Mouse (Mus musculus) kidney, postnatal 10 days (tissue): ENCODE measurements at regions not wholly inside any gene's neighbourhood (a gene's known extent, or its start where the extent isn't known, plus 50 kb on each side); places are given as distances from the start of the nearest gene placed in this dataset.
A peak's percentile ranks its signal among the peaks of the same experiment; 100 is the strongest.

Source experiments
- DNase-seq: peaks from one replicate; pipeline ENCODE4 v3.0.0; 2021; ENCODE audit warnings: mixed read lengths

GRCm38 (mm10) chr6:147755750-147756523 is 280.3 kb downstream of the Ccdc91 start:
- DNase-seq, result no peak

- DNase-seq, result no peak
These were observed 283.9 kb downstream of the Ccdc91 start for GRCm38 (mm10) chr6:147759485-147759884.

DNA sequence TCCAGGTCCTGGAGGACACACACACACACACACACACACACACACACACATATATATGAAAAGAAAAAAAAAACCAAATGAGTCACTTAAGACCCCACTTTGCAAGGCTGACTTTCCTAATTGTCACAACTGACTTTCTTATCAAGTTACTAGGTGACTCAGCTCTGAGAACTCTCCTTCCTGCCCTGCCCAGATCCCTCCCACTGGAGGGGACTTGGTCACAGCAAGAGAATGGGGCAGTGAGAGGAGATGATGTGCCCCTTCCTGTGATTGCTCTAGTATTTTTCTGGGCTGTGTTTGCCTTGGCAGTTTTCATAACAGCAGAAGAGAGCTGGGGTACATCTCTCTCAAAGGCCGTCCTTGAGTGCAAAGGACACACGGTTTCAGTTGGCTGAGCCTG is 284.5 kb downstream of the Ccdc91 start:
- DNase-seq, result no peak

DNA sequence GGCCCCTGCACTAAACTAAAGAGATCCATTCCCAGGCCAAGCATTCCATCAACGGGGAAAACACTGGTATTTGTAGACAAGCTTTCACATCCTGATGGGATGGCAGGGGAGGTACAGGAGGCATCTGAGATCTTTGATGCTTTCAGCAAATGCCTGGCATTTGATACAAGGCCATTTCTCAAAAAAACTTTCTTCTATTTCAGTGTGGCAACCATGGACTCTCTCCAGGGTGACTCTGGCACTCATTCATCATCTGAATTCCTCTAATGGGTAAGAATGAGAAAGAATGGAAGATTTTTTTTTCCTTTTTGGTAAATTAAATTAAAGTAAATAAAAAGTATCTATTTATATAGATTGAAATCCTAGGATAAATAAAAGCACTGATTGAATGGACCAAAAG is 281.8 kb upstream of the Far2 start:
- DNase-seq, result no peak

- no peak for DNase-seq
These were observed 277.9 kb upstream of the Far2 start for GRCm38 (mm10) chr6:147769180-147769579.

DNA sequence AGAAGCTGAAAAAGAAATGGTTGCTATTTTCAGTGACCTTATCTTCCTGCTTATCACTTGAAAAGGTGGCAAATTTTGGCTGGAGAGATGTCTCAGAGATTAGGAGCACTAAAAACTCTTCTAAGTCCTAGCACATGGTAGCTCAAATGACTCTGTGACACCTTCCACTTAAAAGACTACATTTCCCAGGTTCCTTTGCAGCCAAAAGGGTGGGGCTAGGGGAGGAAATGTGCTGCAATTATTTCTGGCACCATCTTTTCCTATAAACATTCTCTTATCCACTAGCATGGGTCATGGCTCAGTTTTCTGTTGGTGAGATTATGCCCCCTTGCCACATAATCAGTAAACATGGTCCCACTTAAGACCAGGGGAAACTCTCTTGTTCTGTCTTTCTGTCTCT is 277.0 kb upstream of the Far2 start:
- DNase-seq, result no peak

DNA sequence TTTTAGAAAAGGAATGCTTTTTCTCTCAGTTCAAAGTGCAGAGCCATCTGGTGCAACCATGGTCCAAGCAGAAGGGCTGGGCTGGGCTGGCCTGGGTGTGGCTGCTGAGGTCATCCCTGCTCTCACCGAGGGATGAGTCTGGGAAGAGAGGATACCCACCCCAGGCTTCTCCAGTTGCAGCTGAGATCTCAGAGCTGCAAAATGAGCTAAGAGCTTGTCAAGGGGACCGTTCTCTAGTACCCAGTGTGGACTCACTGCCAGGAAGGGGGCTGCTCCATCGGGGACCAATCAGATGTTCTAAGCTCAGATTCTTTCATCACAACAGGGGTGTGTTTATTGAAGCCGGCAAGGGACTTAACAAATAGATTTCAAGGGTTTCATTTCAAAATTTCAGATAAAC is 275.6 kb upstream of the Far2 start:
- DNase-seq, result no peak

GRCm38 (mm10) chr6:147773904-147774303 is 273.2 kb upstream of the Far2 start:
- no peak for DNase-seq

DNA sequence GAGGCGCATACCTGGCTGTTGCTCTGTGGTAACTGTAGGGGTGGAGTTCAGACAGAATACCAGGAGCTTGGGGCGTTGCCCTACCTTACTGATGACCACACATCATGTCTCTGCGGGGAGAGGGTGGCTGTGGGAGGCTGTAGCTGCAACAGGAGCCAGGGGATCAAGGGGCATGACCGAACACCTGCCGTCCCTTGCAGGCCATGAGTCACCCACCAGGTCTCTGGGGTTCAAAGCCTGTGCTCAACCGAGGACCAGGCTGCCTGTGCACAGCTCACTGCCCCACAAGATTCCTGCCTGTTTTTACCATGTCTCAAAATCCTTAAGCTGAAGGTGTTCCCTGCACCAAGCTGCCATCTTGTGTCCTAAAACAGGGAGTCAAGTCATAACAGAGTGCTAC is 272.4 kb upstream of the Far2 start:
- no peak for DNase-seq

GRCm38 (mm10) chr6:147779466-147779865 is 267.6 kb upstream of the Far2 start:
- no peak for DNase-seq

- DNase-seq, result no peak
These were observed 262.8 kb upstream of the Far2 start for GRCm38 (mm10) chr6:147784249-147784648.

- no peak for DNase-seq
These were observed 262.2 kb upstream of the Far2 start for GRCm38 (mm10) chr6:147784854-147785253.

DNA sequence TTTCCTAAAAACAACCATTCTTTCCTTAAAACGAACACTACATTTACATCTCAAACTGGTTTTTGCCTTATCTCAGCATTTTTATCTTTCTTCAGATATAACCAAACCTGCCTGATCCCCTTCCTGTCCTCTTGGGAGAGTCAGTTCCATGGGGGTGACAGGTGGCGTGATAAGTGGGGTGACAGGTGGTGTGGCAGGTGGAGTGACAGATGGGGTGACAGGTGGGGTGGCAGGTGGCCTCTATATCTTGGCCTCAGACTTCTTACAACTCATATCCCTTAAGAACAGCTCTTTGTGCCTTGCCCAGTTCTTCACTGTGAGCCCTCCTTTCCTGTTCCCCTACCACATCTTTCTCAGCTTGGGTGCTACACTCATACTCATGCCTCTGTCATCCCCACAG is 259.0 kb upstream of the Far2 start:
- DNase-seq, result no peak

GRCm38 (mm10) chr6:147789112-147789511 is 257.9 kb upstream of the Far2 start:
- no peak for DNase-seq

- no peak for DNase-seq
These were observed 253.2 kb upstream of the Far2 start for GRCm38 (mm10) chr6:147793811-147794210.

GRCm38 (mm10) chr6:147794351-147794750 is 252.7 kb upstream of the Far2 start:
- no peak for DNase-seq

GRCm38 (mm10) chr6:147799009-147799727 is 247.9 kb upstream of the Far2 start:
- DNase-seq, result no peak

- DNase-seq, result no peak
These were observed 247.2 kb upstream of the Far2 start for GRCm38 (mm10) chr6:147799861-147800260.

DNA sequence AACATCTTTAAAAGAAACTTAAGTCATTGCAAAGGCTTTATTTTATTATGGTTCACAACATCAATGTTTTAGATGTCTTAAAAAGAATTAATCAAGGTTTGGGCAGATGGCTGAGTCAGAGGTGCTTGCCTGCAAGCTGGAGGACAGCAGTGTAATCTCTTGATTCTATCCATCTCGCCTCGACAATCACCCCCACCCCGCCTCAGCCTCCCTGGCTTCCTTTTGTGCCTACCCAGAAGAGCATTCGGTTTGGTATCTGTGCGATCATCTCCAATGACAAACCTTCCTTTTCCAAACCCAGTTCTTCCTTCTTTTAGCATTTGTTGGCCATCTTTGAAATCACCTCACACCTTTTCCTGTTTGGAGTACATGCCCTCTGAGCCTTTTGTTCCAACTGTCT is 246.2 kb upstream of the Far2 start:
- no peak for DNase-seq

GRCm38 (mm10) chr6:147803893-147804292 is 243.2 kb upstream of the Far2 start:
- no peak for DNase-seq

- peak; percentile 74 for DNase-seq
These were observed 236.3 kb upstream of the Far2 start for GRCm38 (mm10) chr6:147810710-147811109.

DNA sequence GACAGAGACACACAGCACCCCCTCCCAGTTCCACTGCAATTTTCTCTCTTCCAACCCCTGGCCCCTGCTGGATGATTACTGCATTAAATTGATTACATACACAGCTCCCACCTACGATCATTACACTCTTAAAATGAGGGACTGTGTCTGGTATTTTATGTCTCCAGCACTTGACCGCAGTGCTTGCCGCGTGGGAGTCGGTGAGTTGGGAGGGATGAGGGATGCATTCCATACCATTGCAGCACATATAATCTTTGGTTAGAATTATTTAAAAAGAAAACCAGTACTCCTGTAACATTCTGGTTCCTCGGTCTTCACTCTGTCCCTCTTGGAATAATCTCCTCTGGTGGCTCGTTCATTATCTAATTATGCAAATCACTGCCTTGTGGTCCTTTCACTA is 230.2 kb upstream of the Far2 start:
- no peak for DNase-seq

DNA sequence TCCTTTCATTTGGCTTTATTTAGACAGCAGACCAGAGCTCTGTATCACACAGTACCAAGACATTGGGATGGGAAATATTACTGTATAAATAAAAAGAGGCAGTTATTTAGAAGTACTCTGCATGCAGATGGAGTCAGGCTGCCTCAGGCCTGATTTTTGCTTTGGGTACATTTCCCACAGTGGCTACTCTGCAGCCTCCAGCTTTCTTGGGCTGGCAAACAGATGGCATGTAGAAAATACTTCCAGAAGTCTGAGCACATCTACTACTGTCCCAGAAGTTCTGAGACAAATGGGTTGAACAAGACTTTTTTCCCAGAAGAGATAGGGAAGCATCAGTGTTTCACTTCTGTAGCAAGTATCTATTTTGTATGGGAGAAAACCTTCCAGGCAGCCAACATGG is 229.8 kb upstream of the Far2 start:
- DNase-seq, result no peak

DNA sequence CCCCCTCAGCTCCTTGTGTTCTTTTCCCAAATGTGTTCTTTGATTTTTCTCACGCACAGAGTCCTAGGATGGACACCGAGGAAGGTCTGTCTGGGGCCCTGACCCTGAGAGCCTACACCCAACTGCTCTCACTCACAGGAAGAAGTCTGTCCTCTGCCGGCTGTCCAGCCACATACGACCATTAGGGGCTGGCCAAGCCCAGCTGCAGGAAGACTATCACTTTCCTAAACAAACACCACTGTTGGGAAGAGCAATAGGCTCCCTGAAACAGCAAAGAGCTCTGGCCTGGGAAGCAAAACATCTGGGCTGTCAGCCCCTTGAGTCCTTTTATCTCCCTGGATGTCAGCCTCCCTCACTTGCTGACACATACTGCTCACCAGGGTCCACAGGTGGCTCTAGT is 224.8 kb upstream of the Far2 start:
- DNase-seq, result peak; percentile 25

GRCm38 (mm10) chr6:147832521-147832920 is 214.5 kb upstream of the Far2 start:
- DNase-seq, result no peak
